Mouse (Mus musculus): ENCODE data around the gene Prpf4. TPM values are rescaled to one million over a fixed set of nuclear protein-coding genes. Genes with fewer than 3 reads are reported as not detected.

The Prpf4 gene
- polyA plus RNA-seq (2016; fragmentation: Nextera tagmentation; extraction: Ambion mirVana): 31.8 and 33.3 TPM in 2 replicates

DNA sequence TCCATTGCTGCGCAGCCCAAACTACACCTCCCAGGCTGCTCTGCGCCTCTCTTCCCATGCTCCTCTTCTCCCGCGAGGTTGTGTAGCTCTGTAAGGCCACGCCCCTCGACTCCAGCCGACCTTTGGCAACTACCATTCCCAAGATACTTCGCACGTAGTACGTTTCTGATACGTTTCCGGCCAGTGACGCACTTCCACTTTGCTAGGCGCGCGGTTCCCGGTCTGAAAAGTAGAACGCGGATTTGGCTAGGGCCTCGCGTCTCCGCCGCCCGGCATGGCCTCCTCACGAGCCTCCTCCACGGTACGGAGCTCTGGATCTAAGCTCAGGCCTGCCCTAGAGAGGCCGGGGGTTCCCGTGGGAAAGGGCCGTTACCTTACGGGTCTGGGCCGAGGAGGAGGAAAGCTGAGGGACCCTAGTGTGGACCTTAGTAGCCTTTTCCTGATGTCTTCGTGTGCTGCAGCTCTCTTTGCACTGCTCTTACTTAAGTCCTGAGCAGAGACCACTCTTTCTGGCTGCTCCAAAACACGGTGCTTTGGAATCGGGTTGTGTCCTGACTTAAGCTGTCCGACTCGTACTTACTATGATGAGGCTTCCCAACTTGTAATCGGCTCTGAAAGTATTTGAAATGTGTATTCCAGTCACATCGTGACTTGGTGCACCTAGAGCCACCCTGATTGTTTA lies at the start of gene Prpf4, which contains the start of gene Cdc26:
Gene Prpf4 (plus strand): TSS at position 197 of the 682 bp plus-strand sequence.
Gene Cdc26 (minus strand): TSS at position 42 of the 682 bp plus-strand sequence.
- under 1% methylated on average over 39 of the region's 39 CpGs for WGBS
- peaks cover 24% of the 10 kb centered on the region for H3K4me1 ChIP-seq (replicated peaks)
- H3K27me3 ChIP-seq: no peaks in the 10 kb centered on the region
- no peaks in the 10 kb centered on the region for H3K9me3 ChIP-seq
- peak within 1 kb of the TSS; percentile 81 for H3K4me2 ChIP-seq
- peak within 1 kb of the TSS; percentile 83 for H3K9ac ChIP-seq (replicated peaks)
- ATAC-seq (ENCODE audit: insufficient number of reproducible peaks, insufficient read depth, low FRiP score, low TSS enrichment, low read depth): peak; percentile 99
- peak within 1 kb of the TSS; percentile 85 for H3K27ac ChIP-seq
- peak within 1 kb of the TSS; percentile 72 for H3K4me3 ChIP-seq (replicated peaks)
- peaks cover 40% of the 10 kb centered on the region for H3K36me3 ChIP-seq

DNA sequence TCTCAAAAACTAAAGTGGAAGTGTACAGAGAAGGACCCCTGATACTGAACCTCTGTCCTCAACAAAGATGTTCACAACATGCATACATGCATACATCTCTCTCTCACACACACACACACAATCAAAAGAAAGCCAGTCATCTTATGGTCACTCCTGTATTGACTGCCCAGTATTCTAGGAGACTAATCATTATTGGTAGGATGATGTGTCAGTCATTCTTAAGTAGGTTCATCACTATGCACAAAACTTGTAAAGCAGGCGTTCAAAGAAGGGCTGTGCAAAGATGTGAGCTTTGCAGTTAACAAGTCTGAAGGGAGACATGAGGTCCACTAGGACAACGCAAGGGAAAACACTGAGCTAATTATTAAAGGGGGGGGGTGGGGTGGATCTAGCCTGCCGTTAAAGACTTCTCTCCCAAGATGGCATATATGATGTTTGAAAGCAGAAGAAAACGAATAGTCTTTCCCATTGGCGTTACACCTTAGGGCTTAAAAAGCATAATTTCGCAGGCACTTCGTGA lies 49.3 kb upstream of the Prpf4 start:
- H3K27me3 ChIP-seq: no peaks in the 10 kb centered on the region
- no peaks in the 10 kb centered on the region for H3K9me3 ChIP-seq
- H3K27ac ChIP-seq: no peak overlapping the region
- peak overlapping the region; percentile 82 for H3K4me2 ChIP-seq
- WGBS: 51% methylated on average over 7 of the region's 7 CpGs
- peak overlapping the region; percentile 66 for H3K9ac ChIP-seq (replicated peaks)
- H3K36me3 ChIP-seq: peaks cover 3% of the 10 kb centered on the region; the same call in 1 of the 2 replicates
- no peak for ATAC-seq (ENCODE audit: insufficient number of reproducible peaks, insufficient read depth, low FRiP score, low TSS enrichment, low read depth)
- H3K4me1 ChIP-seq (replicated peaks): peaks cover 16% of the 10 kb centered on the region
- H3K4me3 ChIP-seq (replicated peaks): peak overlapping the region; percentile 74

DNA sequence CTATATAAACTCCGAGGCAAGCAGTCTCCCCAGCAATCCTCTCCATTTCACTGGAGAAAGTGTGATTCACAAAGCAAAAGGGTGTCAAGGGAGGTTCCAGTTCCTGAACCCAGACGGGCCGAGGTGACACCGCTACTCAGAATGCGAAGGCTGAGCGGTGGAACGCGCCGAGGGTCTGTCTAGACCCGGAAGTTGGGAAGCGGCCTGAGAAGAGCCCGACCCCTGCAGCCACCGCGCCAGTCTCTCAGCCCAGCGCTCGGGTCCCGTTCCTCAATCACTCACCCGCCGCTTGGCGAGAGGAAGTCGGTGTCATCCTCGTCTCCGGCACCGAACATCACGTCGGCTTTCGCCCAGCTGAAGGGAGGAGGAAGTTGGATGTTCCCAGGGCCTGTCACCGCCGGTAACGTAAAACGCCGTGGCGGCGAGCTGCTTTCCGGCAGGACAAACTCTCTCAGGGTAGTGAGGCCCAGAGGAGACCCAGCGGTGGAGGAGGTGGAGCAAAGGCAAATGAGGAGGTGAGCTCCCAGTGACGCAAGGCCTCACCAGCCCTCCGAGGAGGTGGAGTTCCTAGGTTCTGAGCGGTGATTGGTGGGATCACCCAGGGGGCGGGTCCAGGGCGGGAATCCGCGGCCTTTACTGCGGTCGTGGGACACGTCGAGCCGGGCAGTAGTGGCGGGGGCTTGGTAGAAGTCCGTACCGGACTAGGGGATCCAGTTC lies 48.4 kb upstream of the Prpf4 start, which contains the start of the genes Fkbp15 and Slc31a1:
Gene Fkbp15 (minus strand): TSS at position 461 of the 717 bp plus-strand sequence.
Gene Slc31a1 (plus strand): TSS at position 640 of the 717 bp plus-strand sequence.
- Histone ChIP-seq H3K4me2 (peak within 1 kb of the TSS; percentile 82), H3K4me1 (replicated peaks) (peaks cover 16% of the 10 kb centered on the region), H3K9me3 (no peaks in the 10 kb centered on the region), H3K27me3 (no peaks in the 10 kb centered on the region), H3K27ac (peak within 1 kb of the TSS; percentile 66), H3K4me3 (replicated peaks) (peak within 1 kb of the TSS; percentile 74), H3K9ac (replicated peaks) (peak within 1 kb of the TSS; percentile 71), H3K36me3 (no peaks in the 10 kb centered on the region)
- peak; percentile 100 for ATAC-seq (ENCODE audit: insufficient number of reproducible peaks, insufficient read depth, low FRiP score, low TSS enrichment, low read depth)
- WGBS: under 1% methylated on average over 51 of the region's 51 CpGs

DNA sequence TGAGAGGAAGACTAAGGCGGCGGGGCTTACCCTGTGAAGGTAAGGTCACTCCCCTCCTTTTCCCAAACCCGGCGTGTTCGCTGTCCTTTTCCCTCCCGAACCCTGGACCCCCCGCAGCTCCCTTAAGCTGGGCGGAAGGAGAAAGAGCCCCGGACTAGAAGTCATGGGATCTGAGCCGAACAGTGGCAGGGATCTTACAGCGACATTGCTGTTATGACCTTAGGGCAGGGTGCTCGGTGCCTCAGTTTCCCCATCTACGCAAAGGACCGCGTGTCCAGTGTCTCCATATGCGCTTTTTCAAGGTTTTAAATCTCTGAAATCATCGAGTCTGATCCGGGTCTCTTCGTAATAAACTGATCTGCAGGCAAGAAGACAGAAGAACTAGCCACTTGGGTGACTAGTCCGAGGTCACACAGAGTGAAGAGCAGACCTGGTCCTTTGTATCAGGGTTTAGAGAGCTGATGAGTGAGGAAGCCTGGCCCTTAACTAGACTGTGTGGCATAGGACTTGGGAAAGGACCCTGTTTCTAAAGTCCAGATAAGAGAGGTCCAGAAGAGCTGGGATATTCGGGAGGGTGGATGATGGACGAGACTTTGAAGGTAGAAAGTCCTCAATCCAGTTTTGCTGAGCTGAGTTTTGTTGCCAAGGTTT lies 47.7 kb upstream of the Prpf4 start:
- peak; percentile 77 for ATAC-seq (ENCODE audit: insufficient number of reproducible peaks, insufficient read depth, low FRiP score, low TSS enrichment, low read depth)
- no peaks in the 10 kb centered on the region for H3K9me3 ChIP-seq
- H3K4me1 ChIP-seq (replicated peaks): peaks cover 16% of the 10 kb centered on the region
- peak overlapping the region; percentile 74 for H3K4me3 ChIP-seq (replicated peaks)
- peak overlapping the region; percentile 71 for H3K9ac ChIP-seq (replicated peaks)
- peak overlapping the region; percentile 66 for H3K27ac ChIP-seq
- under 1% methylated on average over 22 of the region's 22 CpGs for WGBS
- H3K36me3 ChIP-seq: no peaks in the 10 kb centered on the region
- no peaks in the 10 kb centered on the region for H3K27me3 ChIP-seq
- H3K4me2 ChIP-seq: peak overlapping the region; percentile 82

DNA sequence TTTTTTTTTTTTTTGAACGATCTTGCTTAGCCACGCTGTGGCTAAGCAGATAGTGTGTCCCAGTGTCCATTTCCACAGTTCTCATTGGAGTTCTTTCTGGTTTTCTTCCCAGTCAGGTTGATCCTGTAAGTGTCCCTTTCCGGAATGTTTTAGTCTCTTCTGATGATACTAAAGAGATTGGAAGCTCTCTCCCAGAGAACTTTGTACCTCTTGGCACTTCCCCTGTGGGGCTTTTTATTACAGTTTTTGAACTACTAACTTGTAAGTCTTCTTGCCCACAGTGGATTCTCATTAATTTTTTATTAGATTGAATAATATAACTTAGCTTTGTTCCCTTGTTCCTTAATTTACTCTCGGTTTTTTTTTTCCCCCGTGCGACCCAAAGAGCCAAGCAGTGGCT lies 47.0 kb upstream of the Prpf4 start:
- no peaks in the 10 kb centered on the region for H3K9me3 ChIP-seq
- 52% methylated on average over 6 of the region's 6 CpGs for WGBS
- no peak overlapping the region for H3K27ac ChIP-seq
- H3K9ac ChIP-seq (replicated peaks): peak overlapping the region; percentile 71
- no peaks in the 10 kb centered on the region for H3K27me3 ChIP-seq
- H3K4me2 ChIP-seq: peak overlapping the region; percentile 82
- H3K4me3 ChIP-seq (replicated peaks): peak overlapping the region; percentile 74
- no peak for ATAC-seq (ENCODE audit: insufficient number of reproducible peaks, insufficient read depth, low FRiP score, low TSS enrichment, low read depth)
- peaks cover 16% of the 10 kb centered on the region for H3K4me1 ChIP-seq (replicated peaks)
- H3K36me3 ChIP-seq: no peaks in the 10 kb centered on the region

DNA sequence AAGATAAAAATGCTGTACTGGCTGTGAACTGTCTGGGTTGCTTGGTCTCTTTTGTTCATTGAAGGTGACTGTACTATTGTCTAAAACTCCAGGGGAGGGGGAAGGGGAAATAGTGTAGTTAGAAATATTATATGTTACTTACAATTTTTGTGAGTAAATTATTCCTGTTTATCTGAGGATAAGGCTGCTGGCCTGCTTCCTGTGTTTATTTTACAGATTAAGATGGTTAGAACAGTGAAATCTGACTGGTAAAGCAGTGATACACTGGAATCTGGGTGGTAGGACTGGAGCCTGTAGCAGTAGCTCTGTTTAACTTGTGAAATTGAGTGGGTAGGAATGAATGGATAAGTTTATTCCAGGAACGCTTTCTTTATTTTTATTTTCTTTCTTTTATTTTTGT lies 46.6 kb upstream of the Prpf4 start:
- no peak overlapping the region for H3K27ac ChIP-seq
- no peaks in the 10 kb centered on the region for H3K27me3 ChIP-seq
- peak overlapping the region; percentile 74 for H3K4me3 ChIP-seq (replicated peaks)
- WGBS: 90% methylated on average over 1 of the region's 1 CpGs
- no peak for ATAC-seq (ENCODE audit: insufficient number of reproducible peaks, insufficient read depth, low FRiP score, low TSS enrichment, low read depth)
- H3K4me1 ChIP-seq (replicated peaks): peaks cover 16% of the 10 kb centered on the region
- H3K36me3 ChIP-seq: no peaks in the 10 kb centered on the region
- no peak overlapping the region for H3K9ac ChIP-seq (replicated peaks)
- no peaks in the 10 kb centered on the region for H3K9me3 ChIP-seq
- H3K4me2 ChIP-seq: peak overlapping the region; percentile 82

DNA sequence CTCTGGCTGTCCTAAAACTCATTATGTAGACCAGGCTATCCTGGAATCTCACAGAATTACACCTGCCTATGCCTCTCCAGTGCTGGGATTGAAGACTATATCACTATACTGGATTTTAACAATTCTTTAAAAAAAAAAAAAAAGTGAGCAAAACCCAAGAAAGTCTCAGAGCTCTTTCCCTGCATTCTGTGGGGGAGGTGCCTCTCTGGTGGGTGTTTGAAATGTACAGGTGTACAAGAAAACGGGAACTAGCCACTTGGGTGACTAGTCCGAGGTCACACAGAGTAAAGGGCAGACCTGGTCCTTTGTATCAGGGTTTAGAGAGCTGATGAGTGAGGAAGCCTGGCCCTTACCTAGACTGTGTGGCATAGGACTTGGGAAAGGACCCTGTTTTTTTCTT lies 46.2 kb upstream of the Prpf4 start:
- WGBS: 89% methylated on average over 2 of the region's 2 CpGs
- Histone ChIP-seq H3K4me3 (replicated peaks) (no peak overlapping the region), H3K9me3 (no peaks in the 10 kb centered on the region), H3K4me2 (no peak overlapping the region), H3K9ac (replicated peaks) (no peak overlapping the region), H3K36me3 (no peaks in the 10 kb centered on the region), H3K27me3 (no peaks in the 10 kb centered on the region), H3K4me1 (replicated peaks) (peaks cover 16% of the 10 kb centered on the region), H3K27ac (no peak overlapping the region)
- ATAC-seq (ENCODE audit: insufficient number of reproducible peaks, insufficient read depth, low FRiP score, low TSS enrichment, low read depth): no peak

DNA sequence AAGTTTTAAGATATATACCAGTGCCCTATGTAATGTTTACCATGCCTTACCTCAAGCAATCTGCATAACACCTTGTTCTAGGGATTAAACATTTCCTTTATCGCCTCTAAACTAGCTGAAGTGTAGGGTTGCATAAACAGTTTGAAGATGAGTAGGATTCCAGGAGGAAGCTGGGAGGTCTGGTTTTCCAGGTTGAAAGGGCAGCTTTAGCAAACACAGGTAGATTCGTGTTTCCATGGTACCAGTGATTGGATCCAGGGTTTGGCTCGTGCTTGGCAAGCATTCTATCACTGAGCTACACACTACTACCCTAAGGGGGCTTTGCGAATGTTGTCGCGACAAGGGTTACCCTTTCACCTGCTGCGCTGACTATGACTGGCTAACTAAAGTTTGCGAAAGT lies 44.3 kb upstream of the Prpf4 start:
- no peak overlapping the region for H3K4me3 ChIP-seq (replicated peaks)
- no peaks in the 10 kb centered on the region for H3K36me3 ChIP-seq
- H3K4me1 ChIP-seq (replicated peaks): peaks cover 14% of the 10 kb centered on the region
- H3K27ac ChIP-seq: no peak overlapping the region
- H3K27me3 ChIP-seq: no peaks in the 10 kb centered on the region
- no peak for ATAC-seq (ENCODE audit: insufficient number of reproducible peaks, insufficient read depth, low FRiP score, low TSS enrichment, low read depth)
- no peak overlapping the region for H3K4me2 ChIP-seq
- no peak overlapping the region for H3K9ac ChIP-seq (replicated peaks)
- no peaks in the 10 kb centered on the region for H3K9me3 ChIP-seq
- WGBS: 89% methylated on average over 8 of the region's 8 CpGs

DNA sequence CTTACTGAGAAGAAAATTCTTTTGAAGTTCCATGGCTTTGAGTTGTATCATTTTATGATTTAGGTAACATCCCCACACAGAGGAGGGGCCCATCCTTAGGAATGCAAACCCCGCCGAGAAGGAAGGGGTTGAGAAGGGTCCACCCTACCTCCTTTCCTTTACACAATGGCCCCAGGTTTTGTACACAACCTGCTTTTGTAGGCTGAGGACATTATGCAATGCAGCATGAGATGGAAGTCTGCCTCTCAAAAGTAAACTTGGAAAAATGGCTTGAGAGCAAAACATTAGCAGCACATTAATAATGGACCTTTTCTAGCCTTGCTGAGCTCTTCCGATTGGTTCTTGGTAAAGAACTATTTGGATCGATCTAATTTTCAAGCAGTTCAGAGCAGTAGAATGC lies 42.3 kb upstream of the Prpf4 start:
- H3K9ac ChIP-seq (replicated peaks): no peak overlapping the region
- no peak overlapping the region for H3K27ac ChIP-seq
- H3K9me3 ChIP-seq: no peaks in the 10 kb centered on the region
- H3K4me2 ChIP-seq: no peak overlapping the region
- no peak for ATAC-seq (ENCODE audit: insufficient number of reproducible peaks, insufficient read depth, low FRiP score, low TSS enrichment, low read depth)
- H3K27me3 ChIP-seq: no peaks in the 10 kb centered on the region
- peaks cover 9% of the 10 kb centered on the region for H3K4me1 ChIP-seq (replicated peaks)
- no peak overlapping the region for H3K4me3 ChIP-seq (replicated peaks)
- 82% methylated on average over 4 of the region's 4 CpGs for WGBS
- no peaks in the 10 kb centered on the region for H3K36me3 ChIP-seq

DNA sequence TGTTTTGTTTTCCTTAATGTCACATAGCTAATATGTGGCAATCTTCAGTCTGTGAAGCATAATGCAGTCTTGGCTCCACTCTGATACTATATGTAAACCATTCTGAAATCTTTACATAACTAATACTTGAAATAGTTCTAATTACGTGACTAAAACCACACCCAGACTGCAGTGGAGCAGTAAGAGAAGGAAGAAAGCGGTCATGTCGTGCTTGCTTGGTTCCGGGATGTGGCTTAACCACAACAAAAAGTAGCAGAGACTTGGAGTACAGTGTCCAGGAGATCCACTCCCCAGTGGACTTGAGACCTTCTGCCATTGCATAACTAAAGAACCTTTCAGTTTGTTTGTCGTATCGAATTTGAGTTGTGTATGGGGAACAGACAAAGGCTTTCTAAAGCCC lies 41.0 kb upstream of the Prpf4 start:
- Histone ChIP-seq H3K4me3 (replicated peaks) (no peak overlapping the region), H3K9me3 (no peaks in the 10 kb centered on the region), H3K9ac (replicated peaks) (no peak overlapping the region), H3K4me1 (replicated peaks) (no peaks in the 10 kb centered on the region), H3K27ac (no peak overlapping the region), H3K27me3 (no peaks in the 10 kb centered on the region), H3K36me3 (no peaks in the 10 kb centered on the region), H3K4me2 (no peak overlapping the region)
- 91% methylated on average over 6 of the region's 6 CpGs for WGBS
- no peak for ATAC-seq (ENCODE audit: insufficient number of reproducible peaks, insufficient read depth, low FRiP score, low TSS enrichment, low read depth)

DNA sequence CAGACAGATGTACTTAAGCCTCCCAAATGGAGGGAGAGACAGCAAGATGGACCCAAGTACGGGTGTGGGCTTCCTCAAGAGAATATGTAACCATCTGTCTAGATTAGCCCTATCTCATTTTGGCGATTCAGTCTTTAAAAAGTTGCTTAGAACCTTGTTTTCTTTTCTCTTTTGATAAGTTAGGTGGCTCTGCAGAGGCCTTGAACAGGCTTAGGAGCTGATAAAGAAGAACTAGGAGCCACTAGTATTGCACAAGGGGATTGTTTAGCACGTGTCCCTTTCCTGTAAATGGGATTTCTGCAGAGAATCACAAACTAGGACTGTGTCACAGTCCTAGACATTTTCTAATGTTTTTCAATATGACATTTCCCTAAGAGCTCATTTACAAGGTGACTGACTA lies 39.5 kb upstream of the Prpf4 start:
- Histone ChIP-seq H3K4me2 (no peak overlapping the region), H3K9ac (replicated peaks) (no peak overlapping the region), H3K4me1 (replicated peaks) (peaks cover 8% of the 10 kb centered on the region; the same call in 1 of the 2 replicates), H3K9me3 (no peaks in the 10 kb centered on the region), H3K27me3 (no peaks in the 10 kb centered on the region), H3K4me3 (replicated peaks) (no peak overlapping the region), H3K36me3 (no peaks in the 10 kb centered on the region), H3K27ac (no peak overlapping the region)
- ATAC-seq (ENCODE audit: insufficient number of reproducible peaks, insufficient read depth, low FRiP score, low TSS enrichment, low read depth): no peak
- WGBS: 85% methylated on average over 3 of the region's 3 CpGs

All from limb, embryonic 12.5 days (tissue).